Mouse (Mus musculus) granulocyte monocyte progenitor cell, adult 5-6 weeks (primary cell): ENCODE data around the gene Gstm5. TPM values are rescaled to one million over a fixed set of nuclear protein-coding genes. Genes with fewer than 3 reads are reported as not detected.
A peak's percentile ranks its signal among the peaks of the same experiment; 100 is the strongest.

ENCODE experiments used
- ATAC-seq: replicated peaks from 2 replicates; pipeline ENCODE4 v1.8.0; 2016; ENCODE audit warnings: mild to moderate bottlenecking, moderate TSS enrichment, inconsistent platforms; ENCODE audit not compliant: poor library complexity, severe bottlenecking
- total RNA-seq, 2 experiments: library from RNA; stranded (forward) in 1 of 2; stranded (reverse) in 1 of 2; fragments of 200-712, 200-1000 nt in 1 of 2; fragments of >200 nt in 1 of 2; fragmentation: Nextera tagmentation in 1 of 2; gene quantifications; 2 replicates each; pipeline ENCODE4 v1.2.3; 2014 to 2017

Gstm5 gene
- total RNA-seq, 2 experiments from 2014 or later: 13.2 to 24.7 TPM

DNA sequence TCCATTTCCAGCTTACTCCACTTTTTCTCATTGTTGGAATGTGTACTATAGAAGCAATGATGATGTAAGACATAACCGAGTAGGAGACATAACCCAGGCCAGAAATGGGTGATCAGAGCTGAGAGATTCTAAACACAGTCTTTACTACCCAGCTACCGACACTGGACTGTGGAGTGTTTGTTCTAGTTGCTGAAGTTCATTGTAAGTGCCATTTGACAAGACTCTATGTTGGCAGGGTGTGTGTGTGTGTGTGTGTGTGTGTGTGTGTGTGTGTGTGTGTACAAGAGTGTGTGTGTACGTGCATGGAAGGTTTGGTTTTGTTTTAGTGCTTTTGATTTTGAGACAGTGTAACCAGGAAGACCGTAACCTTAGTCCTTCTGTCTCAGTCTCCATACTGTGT, 34.1 kb downstream of the Gstm5 start:
- ATAC-seq: no peak

- no peak for ATAC-seq
Observed at GRCm38 (mm10) chr3:107931134-107931533, 35.5 kb downstream of the Gstm5 start.

GRCm38 (mm10) chr3:107931670-107932069, 36.0 kb downstream of the Gstm5 start, which contains the start of gene Gstm7:
Gene Gstm7 (minus strand): TSS chr3:107931817.
- peak; percentile 93 for ATAC-seq

DNA sequence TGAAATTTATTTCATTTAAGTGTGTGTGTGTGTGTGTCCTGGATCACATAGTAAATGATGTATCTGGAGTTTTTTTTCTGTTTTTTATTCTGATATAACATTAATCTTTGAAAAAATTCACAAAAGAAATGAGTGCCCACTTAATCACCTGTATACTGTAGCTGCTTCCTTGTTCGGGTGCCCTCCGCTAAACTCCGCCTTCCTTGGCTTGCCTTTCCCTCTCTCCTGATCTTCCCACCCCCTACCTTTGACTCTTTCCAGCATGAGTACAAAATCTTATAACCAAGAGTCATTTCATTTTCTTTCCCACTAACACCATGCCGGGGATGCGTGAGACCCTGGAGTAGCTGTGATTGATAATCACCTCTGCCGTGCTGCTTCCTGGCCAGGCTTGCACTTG, 36.5 kb downstream of the Gstm5 start:
- ATAC-seq: no peak

GRCm38 (mm10) chr3:107935268-107935667, 39.6 kb downstream of the Gstm5 start:
- ATAC-seq: no peak

DNA sequence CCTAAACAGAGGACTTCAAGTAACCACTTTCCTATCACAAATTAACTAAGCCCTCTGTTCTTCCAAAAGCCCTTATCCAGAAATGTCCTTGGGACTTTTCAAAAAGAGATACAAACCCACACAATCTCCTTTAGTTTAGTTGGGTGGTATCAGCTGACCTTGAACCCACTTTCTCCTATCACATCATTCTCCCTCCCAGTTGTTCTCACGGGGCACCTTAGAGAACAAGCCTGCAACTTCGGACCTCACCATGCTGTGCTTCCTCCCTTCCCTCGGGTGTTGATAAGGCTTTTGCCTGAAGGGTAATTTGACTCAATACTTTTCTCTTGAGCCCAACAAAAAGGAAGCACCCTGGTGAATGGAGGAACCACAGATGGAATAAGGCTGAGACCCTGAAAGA, 40.3 kb downstream of the Gstm5 start:
- no peak for ATAC-seq

DNA sequence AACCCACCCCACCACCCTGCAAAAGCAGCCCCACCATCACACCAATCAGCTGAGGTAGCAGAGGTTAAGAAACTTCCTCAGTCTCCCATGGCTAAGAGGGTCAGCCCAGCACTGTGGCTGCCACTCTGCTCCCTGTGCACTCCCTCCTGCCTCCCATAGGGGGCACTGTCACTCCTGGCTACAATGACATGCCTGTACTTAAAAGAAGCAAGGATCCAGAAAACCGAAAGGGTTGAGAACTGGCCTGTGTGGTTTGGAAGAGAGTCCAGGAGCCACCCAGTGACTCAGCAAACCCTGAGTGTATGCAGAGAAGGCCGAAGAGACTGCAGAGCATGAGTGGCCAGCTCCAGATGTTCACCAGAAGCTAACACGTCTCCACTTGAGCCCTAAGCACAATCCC, 43.8 kb downstream of the Gstm5 start:
- peak; percentile 88 for ATAC-seq

GRCm38 (mm10) chr3:107939830-107940229, 44.2 kb downstream of the Gstm5 start:
- peak; percentile 75 for ATAC-seq

DNA sequence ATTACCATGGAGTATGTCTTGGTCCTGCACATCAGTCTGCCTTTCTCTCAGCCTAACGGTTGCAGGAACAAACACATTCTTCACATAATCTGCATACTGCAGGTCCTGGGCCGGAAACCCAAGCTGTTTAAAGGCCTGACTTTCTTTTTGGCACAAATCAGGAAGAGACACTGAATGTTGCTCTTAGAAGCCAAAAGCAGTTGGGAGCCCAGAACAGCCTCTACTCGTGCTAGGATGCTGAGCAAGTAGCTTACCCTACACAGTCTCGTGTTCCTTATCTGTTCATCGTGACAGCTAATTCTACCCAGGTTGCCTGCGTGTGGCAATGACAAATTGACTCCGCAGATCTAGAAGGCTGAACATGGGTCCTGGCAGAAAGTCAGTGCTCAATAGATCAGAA, 44.9 kb downstream of the Gstm5 start:
- ATAC-seq: no peak

- no peak for ATAC-seq
Observed at GRCm38 (mm10) chr3:107941261-107941660, 45.6 kb downstream of the Gstm5 start.

DNA sequence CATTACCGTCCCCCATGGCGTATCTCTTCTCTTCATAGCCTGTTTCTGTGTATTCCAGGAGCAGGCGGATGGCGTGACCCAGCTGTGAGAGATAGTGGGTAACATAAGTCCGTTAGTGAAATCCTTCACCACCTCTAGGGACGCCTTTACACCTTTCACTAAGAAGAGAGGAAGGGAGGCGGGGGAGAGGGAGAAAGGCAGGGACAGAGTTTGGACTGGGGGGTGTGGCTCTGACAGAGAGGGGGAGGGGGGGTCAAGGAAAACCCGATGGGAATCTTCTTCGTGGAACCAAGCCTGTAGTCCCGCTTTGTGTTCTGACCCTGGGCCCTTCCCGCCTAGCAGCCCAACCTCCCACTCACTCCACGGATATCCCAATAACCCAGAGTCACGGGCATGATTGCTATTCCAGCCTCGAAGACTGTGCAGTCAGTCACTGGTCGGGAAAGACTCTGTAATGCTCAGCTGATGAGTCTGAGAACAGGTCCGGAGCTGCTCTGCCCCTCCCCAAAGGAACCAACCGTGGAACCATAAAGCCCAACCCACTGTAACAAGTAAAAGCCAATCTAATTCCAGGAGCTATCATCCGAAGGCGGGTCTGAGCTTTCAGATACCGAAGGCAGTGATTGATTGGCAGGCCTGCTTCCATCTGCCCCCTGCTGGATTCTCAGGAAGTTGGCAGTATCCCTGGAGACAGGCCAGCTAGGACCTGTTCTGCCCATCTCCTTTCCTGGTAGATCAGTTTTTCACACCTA, 47.8 kb downstream of the Gstm5 start, which contains the start of gene Gstm6:
TSS of gene Gstm6 (minus strand) at position 511 of the 752 bp plus-strand sequence.
- no peak for ATAC-seq

- ATAC-seq: no peak
Observed at GRCm38 (mm10) chr3:107945729-107946128, 50.1 kb downstream of the Gstm5 start.

Other genes starting within 250 kb of the Gstm5 start
- gene Ahcyl1, start 199.3 kb upstream of the Gstm5 start, total RNA-seq (2014; fragmentation: Nextera tagmentation): 81.6 and 100 TPM in 2 replicates
- gene Ahcyl1, start 199.3 kb upstream of the Gstm5 start, total RNA-seq (2017): 67.8 and 68.2 TPM in 2 replicates
- gene Csf1, start 135.4 kb upstream of the Gstm5 start, total RNA-seq (2014; fragmentation: Nextera tagmentation): 6.4 and 7.2 TPM in 2 replicates
- 2.1 and 2.9 TPM in 2 replicates for gene Csf1, start 135.4 kb upstream of the Gstm5 start, total RNA-seq (2017)
- gene Eps8l3, start 18.6 kb upstream of the Gstm5 start, total RNA-seq (2014; fragmentation: Nextera tagmentation): not detected in 2 replicates
- gene Eps8l3, start 18.6 kb upstream of the Gstm5 start, total RNA-seq (2017): not detected in 2 replicates
- 7.1 and 11.3 TPM in 2 replicates for gene Gstm7, start 36.0 kb downstream of the Gstm5 start, total RNA-seq (2014; fragmentation: Nextera tagmentation)
- gene Gstm7, start 36.0 kb downstream of the Gstm5 start, total RNA-seq (2017): 1.8 and 7.3 TPM in 2 replicates
- not detected in 2 replicates for gene Gstm6, start 47.9 kb downstream of the Gstm5 start, total RNA-seq (2014; fragmentation: Nextera tagmentation)
- not detected in 2 replicates for gene Gstm6, start 47.9 kb downstream of the Gstm5 start, total RNA-seq (2017)
- gene Gstm3, start 73.5 kb downstream of the Gstm5 start, total RNA-seq (2014; fragmentation: Nextera tagmentation): not detected in 2 replicates
- gene Gstm3, start 73.5 kb downstream of the Gstm5 start, total RNA-seq (2017): not detected in 2 replicates
- gene Gstm2, start 90.6 kb downstream of the Gstm5 start, total RNA-seq (2014; fragmentation: Nextera tagmentation): 2.2 and 6.2 TPM in 2 replicates
- gene Gstm2, start 90.6 kb downstream of the Gstm5 start, total RNA-seq (2017): 4.3 and 5.6 TPM in 2 replicates
- 1,142 and 1,261 TPM in 2 replicates for gene Gstm1, start 122.2 kb downstream of the Gstm5 start, total RNA-seq (2014; fragmentation: Nextera tagmentation)
- gene Gstm1, start 122.2 kb downstream of the Gstm5 start, total RNA-seq (2017): 468 and 672 TPM in 2 replicates
- gene Gstm4, start 149.1 kb downstream of the Gstm5 start, total RNA-seq (2014; fragmentation: Nextera tagmentation): 21.7 and 31.2 TPM in 2 replicates
- gene Gstm4, start 149.1 kb downstream of the Gstm5 start, total RNA-seq (2017): 16.3 and 35.5 TPM in 2 replicates
- gene Ampd2, start 190.8 kb downstream of the Gstm5 start, total RNA-seq (2014; fragmentation: Nextera tagmentation): 126 and 158 TPM in 2 replicates
- 54.6 and 69.6 TPM in 2 replicates for gene Ampd2, start 190.8 kb downstream of the Gstm5 start, total RNA-seq (2017)
- gene Gnat2, start 197.0 kb downstream of the Gstm5 start, total RNA-seq (2014; fragmentation: Nextera tagmentation): 1.9 and 2.2 TPM in 2 replicates
- gene Gnat2, start 197.0 kb downstream of the Gstm5 start, total RNA-seq (2017): 2.5 TPM in 1 of 2 replicates, not detected in the other